Mouse (Mus musculus) thymus, adult 2 months (tissue): ENCODE measurements at regions not wholly inside any gene's neighbourhood (a gene's known extent, or its start where the extent isn't known, plus 50 kb on each side); places are given as distances from the start of the nearest gene placed in this dataset.

ENCODE experiments used
- CTCF ChIP-seq: fragments of 200-500 bp; IDR thresholded peaks from 2 replicates; pipeline ENCODE4 v1.5.1; 2012; ENCODE audit warnings: mild to moderate bottlenecking, control low read depth, low read length, moderate library complexity, borderline replicate concordance; ENCODE audit not compliant: control insufficient read depth, poor library complexity, insufficient read depth; ENCODE audit errors: extremely low read depth
- POLR2A ChIP-seq: fragments of 200-500 bp; IDR thresholded peaks from 2 replicates; pipeline ENCODE4 v1.6.1; 2012; ENCODE audit warnings: mild to moderate bottlenecking, low read length, control low read depth, moderate library complexity; ENCODE audit not compliant: control insufficient read depth, poor library complexity, insufficient read depth; ENCODE audit errors: extremely low read depth

DNA sequence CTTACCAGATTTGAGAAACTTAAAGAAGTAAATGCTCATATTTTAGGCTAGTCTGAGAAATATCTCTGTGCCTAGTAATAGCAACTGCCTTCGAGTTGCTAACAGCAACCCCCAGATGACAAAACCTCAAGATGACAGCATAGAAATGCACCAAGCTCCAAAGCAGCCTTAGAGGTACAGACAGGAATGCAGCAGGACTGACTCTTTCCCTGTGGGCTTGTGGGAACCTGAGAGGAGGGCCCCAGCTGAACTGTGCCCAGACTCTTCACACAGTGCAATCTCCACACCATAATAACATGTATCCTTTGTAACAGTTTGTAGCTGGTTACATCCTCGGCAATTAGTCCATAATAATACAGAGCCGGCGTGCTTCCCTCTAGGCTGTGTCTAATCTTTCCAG is 252.9 kb upstream of the Spag17 start:
- TF ChIP-seq POLR2A, result no peak
- no peak for TF ChIP-seq CTCF
